Mouse (Mus musculus): ENCODE results near the gene Cpa4. TPM values are rescaled to one million over a fixed set of nuclear protein-coding genes. Genes with fewer than 3 reads are reported as not detected.
A peak's percentile ranks its signal among the peaks of the same experiment; 100 is the strongest.

Cpa4 gene
- polyA plus RNA-seq, 1 experiment from 2014 or later: 0.05 TPM

DNA sequence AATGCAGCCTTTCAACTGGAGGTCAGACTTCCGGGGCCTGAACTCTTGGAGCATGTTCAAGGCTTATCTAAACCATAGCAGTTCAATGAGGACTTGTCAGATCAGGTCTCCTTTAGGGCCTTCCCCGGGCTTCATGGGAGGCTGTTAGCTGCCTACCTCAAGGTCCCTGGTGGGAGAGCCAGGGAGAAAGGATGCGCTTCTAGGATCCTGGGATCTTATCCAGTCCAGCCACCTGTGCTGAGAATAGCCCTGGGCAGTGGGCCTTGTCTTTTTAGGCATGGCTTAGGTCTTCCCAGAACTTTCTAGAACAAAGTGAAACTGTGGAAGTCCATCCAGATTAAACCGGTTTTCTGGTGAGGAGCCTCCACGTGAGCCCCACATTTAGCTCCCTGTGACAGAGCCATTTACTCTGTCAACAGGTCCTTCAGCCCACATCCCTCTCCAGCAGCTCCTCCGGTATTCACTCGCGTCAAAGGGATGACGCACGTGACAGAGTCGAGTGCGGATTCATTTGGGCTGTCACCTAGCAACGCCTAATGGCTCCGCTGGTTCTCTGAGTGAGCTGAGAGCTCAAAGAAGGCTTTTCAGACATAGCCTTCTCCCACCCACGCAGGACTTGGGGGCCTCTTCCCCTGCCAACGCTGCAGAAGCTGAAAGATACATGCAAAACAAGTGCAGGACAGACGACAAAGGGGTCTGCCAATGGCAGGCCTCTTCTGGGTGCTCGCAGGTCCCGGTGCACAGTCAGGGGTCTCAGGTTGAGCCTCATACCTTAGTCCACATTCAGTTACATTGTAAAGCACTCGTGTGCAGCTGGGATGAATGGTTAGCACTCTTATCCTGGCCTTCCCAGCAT is 4.5 kb downstream of the Cpa4 start:
- no peak overlapping the region for H3K27ac ChIP-seq

DNA sequence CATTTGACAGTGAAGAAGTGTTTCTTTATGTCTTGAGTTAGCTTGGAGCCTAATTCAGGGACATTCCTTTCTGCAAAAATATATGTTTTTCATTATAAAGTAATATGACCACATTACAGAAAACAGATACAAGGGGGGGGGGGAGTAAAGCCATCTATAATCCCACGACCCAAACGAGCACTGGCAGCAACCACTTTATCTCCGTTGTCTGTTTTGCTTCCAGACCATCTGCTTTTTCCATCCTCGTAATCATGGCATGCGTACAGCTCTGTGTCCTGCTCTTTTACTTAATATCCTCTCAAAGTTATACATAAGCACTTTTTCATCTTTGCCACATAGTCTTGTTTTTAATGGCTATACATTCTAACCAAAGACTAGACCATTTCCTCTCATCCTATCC is 5.2 kb downstream of the Cpa4 start:
- WGBS: 76% methylated on average over 5 of the region's 5 CpGs
- ATAC-seq (replicated peaks; ENCODE audit: low FRiP score, low read depth): no peak

More for the DNA sequence above, 4.5 kb downstream of the Cpa4 start:
- DNase-seq (ENCODE audit: low spot score): no peak
- H3K9me3 ChIP-seq (replicated peaks; ENCODE audit: low read length): no peaks in the 10 kb centered on the region
- no peak for TF ChIP-seq CTCF (IDR thresholded peaks at IDR 0.05; ENCODE audit: low read depth)
- peaks cover 4% of the 10 kb centered on the region; the same call in 1 of the 2 replicates for H3K4me1 ChIP-seq (replicated peaks; ENCODE audit: insufficient read depth, low read length)
- H3K36me3 ChIP-seq (ENCODE audit: insufficient read depth, low read length): no peaks in the 10 kb centered on the region
- no peaks in the 10 kb centered on the region for H3K27me3 ChIP-seq (ENCODE audit: insufficient read depth, low read length)
- H3K4me2 ChIP-seq (ENCODE audit: low read length): no peak overlapping the region
- no peak overlapping the region for H3K9ac ChIP-seq (ENCODE audit: low read depth, low read length)
- WGBS: 66% methylated on average over 20 of the region's 20 CpGs
- no peak overlapping the region for H3K4me3 ChIP-seq (replicated peaks; ENCODE audit: low read depth, low read length)
- ATAC-seq (replicated peaks; ENCODE audit: low FRiP score, low read depth): no peak

DNA sequence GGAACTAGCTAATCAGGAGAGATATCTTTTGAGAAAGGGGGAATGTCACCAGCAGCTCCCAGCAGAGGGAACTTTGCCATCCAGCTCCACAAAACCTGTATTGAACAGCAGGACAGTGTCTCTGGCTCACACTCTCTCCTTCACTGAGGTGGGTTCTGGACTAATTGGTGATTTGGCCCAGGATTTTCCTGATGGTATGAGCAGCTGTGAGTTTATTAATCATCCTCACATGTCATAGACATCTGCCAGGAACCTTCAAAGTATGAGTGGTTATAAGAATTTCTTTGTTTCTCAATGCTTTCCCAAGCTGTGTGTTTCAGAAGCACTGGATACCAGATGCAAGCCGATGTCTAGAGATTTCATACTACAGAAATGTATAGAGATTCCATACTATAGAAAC is 6.8 kb downstream of the Cpa4 start:
- H3K4me3 ChIP-seq (replicated peaks; ENCODE audit: low read depth, low read length): no peak overlapping the region
- DNase-seq (ENCODE audit: low spot score) (no peak), ATAC-seq (replicated peaks; ENCODE audit: low FRiP score, low read depth) (no peak)
- H3K27me3 ChIP-seq (ENCODE audit: insufficient read depth, low read length): no peaks in the 10 kb centered on the region
- peaks cover 4% of the 10 kb centered on the region; the same call in 1 of the 2 replicates for H3K4me1 ChIP-seq (replicated peaks; ENCODE audit: insufficient read depth, low read length)
- H3K4me2 ChIP-seq (ENCODE audit: low read length): no peak overlapping the region
- TF ChIP-seq CTCF (IDR thresholded peaks at IDR 0.05; ENCODE audit: low read depth): no peak
- no peak overlapping the region for H3K27ac ChIP-seq
- no peak overlapping the region for H3K9ac ChIP-seq (ENCODE audit: low read depth, low read length)
- no peaks in the 10 kb centered on the region for H3K9me3 ChIP-seq (replicated peaks; ENCODE audit: low read length)
- H3K36me3 ChIP-seq (ENCODE audit: insufficient read depth, low read length): no peaks in the 10 kb centered on the region
- WGBS: 97% methylated on average over 1 of the region's 1 CpGs

More for the DNA sequence above, 5.2 kb downstream of the Cpa4 start:
- H3K4me2 ChIP-seq (ENCODE audit: low read length): no peak overlapping the region
- H3K36me3 ChIP-seq (ENCODE audit: insufficient read depth, low read length): no peaks in the 10 kb centered on the region
- no peaks in the 10 kb centered on the region for H3K27me3 ChIP-seq (ENCODE audit: insufficient read depth, low read length)
- no peak for DNase-seq (ENCODE audit: low spot score)
- H3K4me3 ChIP-seq (replicated peaks; ENCODE audit: low read depth, low read length): no peak overlapping the region
- peaks cover 4% of the 10 kb centered on the region; the same call in 1 of the 2 replicates for H3K4me1 ChIP-seq (replicated peaks; ENCODE audit: insufficient read depth, low read length)
- TF ChIP-seq CTCF (IDR thresholded peaks at IDR 0.05; ENCODE audit: low read depth): no peak
- H3K9ac ChIP-seq (ENCODE audit: low read depth, low read length): no peak overlapping the region
- no peak overlapping the region for H3K27ac ChIP-seq
- H3K9me3 ChIP-seq (replicated peaks; ENCODE audit: low read length): no peaks in the 10 kb centered on the region

DNA sequence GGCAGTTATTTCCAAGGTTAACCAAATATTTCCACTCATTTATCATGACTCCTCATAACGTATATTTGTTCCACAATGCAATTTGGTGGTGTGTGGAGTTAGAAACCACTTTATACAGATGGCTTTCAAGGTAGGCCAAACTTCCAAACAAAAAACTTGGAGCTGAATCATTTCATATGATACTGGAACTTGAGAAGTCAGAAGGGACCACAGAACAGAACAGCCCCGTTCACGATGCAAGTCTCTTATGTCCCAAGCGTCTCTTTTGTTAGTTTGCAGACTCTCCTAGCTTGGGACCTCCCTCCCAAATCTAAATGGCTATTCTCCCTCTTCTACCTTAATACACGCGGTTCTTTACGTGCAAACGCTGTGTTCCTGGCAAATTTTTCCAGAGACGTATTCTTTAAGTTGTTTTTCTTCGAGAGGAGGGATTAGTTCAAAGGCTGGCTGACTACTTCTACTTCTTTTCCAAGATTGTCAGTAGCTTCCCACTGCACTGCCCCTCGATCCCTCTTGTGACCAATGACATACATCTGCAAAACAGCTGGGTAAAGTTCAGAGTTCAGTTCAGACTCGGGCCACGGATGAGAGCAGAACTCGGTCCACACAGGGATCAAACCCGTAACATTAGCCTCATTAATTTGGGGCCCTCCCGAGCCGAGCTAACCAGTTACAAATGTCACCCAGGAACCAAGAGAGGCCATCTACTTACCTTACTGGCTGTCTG is 8.5 kb downstream of the Cpa4 start:
- ATAC-seq (replicated peaks; ENCODE audit: low FRiP score, low read depth): no peak
- Histone ChIP-seq H3K4me3 (replicated peaks; ENCODE audit: low read depth, low read length) (no peak overlapping the region), H3K27ac (no peak overlapping the region), H3K27me3 (ENCODE audit: insufficient read depth, low read length) (no peaks in the 10 kb centered on the region), H3K9me3 (replicated peaks; ENCODE audit: low read length) (no peaks in the 10 kb centered on the region), H3K9ac (ENCODE audit: low read depth, low read length) (no peak overlapping the region), H3K4me2 (ENCODE audit: low read length) (no peak overlapping the region), H3K36me3 (ENCODE audit: insufficient read depth, low read length) (no peaks in the 10 kb centered on the region), H3K4me1 (replicated peaks; ENCODE audit: insufficient read depth, low read length) (peaks cover 4% of the 10 kb centered on the region; the same call in 1 of the 2 replicates)
- TF ChIP-seq CTCF (IDR thresholded peaks at IDR 0.05; ENCODE audit: low read depth): no peak
- WGBS: 41% methylated on average over 17 of the region's 17 CpGs
- no peak for DNase-seq (ENCODE audit: low spot score)

DNA sequence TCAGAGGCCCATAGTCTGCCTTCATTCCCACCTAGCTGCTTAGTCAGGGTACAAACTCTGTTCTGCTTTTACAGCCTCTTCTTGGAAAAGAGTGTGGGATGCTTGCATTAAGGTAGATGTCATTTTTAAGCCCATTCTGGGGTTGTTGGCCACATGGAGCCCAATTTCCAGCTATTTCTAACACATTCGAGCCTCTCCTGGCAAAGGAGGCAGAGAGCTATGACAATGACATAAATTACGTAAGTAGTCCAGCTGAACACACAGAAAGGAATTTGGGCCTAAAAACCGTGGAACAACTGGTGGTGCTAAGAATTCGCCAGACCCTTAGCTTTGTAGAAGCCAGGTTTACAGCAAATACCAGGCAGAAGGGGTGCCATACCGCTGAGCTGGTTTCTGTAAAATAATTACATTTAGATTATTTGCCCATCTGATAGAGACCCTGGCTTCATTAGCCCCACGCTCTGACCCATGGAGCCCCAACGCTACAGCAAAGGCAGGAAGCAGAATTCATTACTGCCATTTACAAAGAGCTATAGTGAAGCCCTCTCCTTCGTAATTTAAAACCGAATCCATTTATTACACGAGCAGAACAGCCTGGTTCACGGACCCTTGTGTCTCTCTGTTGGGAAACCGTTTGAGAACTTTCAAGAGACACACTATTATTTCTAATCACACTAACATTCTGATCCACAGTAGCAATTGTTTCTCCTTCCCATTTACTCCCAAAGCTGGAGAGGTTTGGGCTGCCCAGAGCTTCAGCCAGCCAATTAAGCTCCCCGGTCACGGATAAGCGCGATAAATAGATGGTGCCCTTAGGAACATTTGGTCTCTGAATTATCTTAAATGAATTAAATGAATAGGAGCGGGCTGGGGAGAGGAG is 12.0 kb downstream of the Cpa4 start:
- DNase-seq (ENCODE audit: low spot score) (peak; percentile 69), ATAC-seq (replicated peaks; ENCODE audit: low FRiP score, low read depth) (no peak)
- Histone ChIP-seq H3K36me3 (ENCODE audit: insufficient read depth, low read length) (no peaks in the 10 kb centered on the region), H3K9ac (ENCODE audit: low read depth, low read length) (no peak overlapping the region), H3K4me2 (ENCODE audit: low read length) (no peak overlapping the region), H3K4me1 (replicated peaks; ENCODE audit: insufficient read depth, low read length) (peaks cover 4% of the 10 kb centered on the region; the same call in 1 of the 2 replicates), H3K9me3 (replicated peaks; ENCODE audit: low read length) (no peaks in the 10 kb centered on the region), H3K27ac (no peak overlapping the region), H3K27me3 (ENCODE audit: insufficient read depth, low read length) (no peaks in the 10 kb centered on the region), H3K4me3 (replicated peaks; ENCODE audit: low read depth, low read length) (no peak overlapping the region)
- no peak for TF ChIP-seq CTCF (IDR thresholded peaks at IDR 0.05; ENCODE audit: low read depth)
- WGBS: 45% methylated on average over 17 of the region's 17 CpGs

DNA sequence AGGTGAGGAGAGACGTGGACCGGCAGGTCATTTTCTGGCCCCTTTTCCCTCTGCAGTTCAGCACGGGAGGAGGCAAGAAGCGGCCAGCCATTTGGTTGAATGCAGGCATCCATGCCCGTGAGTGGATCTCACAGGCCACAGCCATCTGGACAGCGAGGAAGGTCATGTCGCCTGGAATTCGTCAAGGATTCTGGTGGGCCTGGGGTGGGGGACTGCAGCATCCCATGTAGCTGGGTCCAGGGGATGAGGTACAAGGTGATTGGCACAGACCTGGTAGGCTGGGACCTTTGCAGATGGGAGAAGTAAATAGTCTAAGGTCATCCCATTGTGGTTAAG is 12.6 kb downstream of the Cpa4 start:
- Histone ChIP-seq H3K36me3 (ENCODE audit: insufficient read depth, low read length) (no peaks in the 10 kb centered on the region), H3K4me3 (replicated peaks; ENCODE audit: low read depth, low read length) (no peak overlapping the region), H3K4me1 (replicated peaks; ENCODE audit: insufficient read depth, low read length) (peaks cover 4% of the 10 kb centered on the region; the same call in 1 of the 2 replicates), H3K9me3 (replicated peaks; ENCODE audit: low read length) (no peaks in the 10 kb centered on the region), H3K27me3 (ENCODE audit: insufficient read depth, low read length) (no peaks in the 10 kb centered on the region), H3K9ac (ENCODE audit: low read depth, low read length) (no peak overlapping the region), H3K4me2 (ENCODE audit: low read length) (no peak overlapping the region), H3K27ac (no peak overlapping the region)
- 42% methylated on average over 8 of the region's 8 CpGs for WGBS
- no peak for DNase-seq (ENCODE audit: low spot score)
- ATAC-seq (replicated peaks; ENCODE audit: low FRiP score, low read depth): no peak
- TF ChIP-seq CTCF (IDR thresholded peaks at IDR 0.05; ENCODE audit: low read depth): no peak

All from kidney, postnatal 0 days (tissue).